Comparison of ENCODE assay signal across 8 mouse cellular contexts in the genomic region with DNA sequence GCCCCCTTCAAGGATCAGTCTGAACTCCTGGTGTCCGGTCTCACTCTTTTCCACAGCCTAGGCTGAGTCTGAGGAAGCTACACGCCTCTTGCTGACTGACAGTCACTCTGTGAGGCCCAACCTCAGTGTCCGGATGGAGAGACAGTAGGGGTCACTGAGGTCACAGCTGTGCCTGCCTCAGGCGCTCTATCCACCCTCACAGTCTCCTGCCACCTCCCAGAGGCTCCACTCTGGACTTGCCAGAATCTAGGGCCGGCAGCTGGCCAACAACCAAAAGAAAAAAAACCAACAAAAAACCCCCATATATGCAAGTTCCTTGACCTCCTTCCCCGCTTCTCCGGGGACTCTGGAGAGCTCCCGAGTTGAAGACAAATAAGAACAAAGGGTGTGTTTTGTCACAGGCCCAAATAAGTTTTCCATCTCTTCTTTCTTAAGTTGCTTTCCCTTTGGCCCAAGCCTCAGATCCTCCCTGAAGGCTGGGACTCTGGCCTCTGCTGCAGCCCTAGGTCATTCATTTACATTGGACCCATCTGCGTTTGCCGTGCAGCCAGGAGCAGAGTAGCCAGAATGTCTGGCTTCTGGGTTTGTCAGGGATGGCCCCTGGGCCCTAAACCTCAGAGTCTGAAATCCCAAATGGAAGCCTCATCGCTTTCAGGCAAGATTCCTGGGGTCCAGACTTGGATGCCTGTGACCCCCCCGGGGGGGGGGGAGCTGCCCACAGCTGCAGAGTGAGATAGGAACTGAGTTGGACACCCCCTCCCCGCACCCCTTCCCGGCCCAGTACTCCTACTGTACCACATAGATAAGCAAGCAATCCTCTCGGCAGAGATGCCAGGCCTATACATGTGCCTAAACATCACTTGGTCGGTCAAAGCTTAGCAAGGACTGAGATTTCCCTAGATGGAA. TPM values are rescaled to one million over a fixed set of nuclear protein-coding genes. Genes with fewer than 3 reads are reported as not detected.
A peak's percentile ranks its signal among the peaks of the same experiment; 100 is the strongest.
DNase-seq lines count a peak whose midpoint lies in the region; ATAC-seq and TF ChIP-seq lines count a peak whose summit lies in the region.

No protein-coding gene starts in this region.

- no peak for ATAC-seq in hindbrain, embryonic 12.5 days (ENCODE audit: low FRiP score)
- ATAC-seq in kidney, embryonic 16.5 days (ENCODE audit: low FRiP score, low TSS enrichment), result 0 out of 2 replicates have a peak, but pooled peaks have one; percentile 27
- ATAC-seq in neural tube, embryonic 13.5 days (ENCODE audit: low read depth), result 0 out of 2 replicates have a peak, but pooled peaks have one; percentile 36
- no peak for ATAC-seq in erythroblast, adult 5-6 weeks (replicated peaks; ENCODE audit: low FRiP score, poor library complexity, severe bottlenecking)

- no peak for TF ChIP-seq POLR2A in heart, adult 2 months (IDR thresholded peaks at IDR 0.05; ENCODE audit: insufficient read depth, low read depth, low read length)

- H3K9ac ChIP-seq in hindbrain, embryonic 12.5 days, result no peak overlapping the region; the same call in 1 of the 2 replicates
- no peak overlapping the region for H3K9ac ChIP-seq in heart, adult 2 months (ENCODE audit: low read depth, low read length)
- no peak overlapping the region for H3K9ac ChIP-seq in kidney, embryonic 16.5 days (replicated peaks; ENCODE audit: low read length)
- no peak overlapping the region for H3K9ac ChIP-seq in neural tube, embryonic 13.5 days

- no peaks in the 10 kb centered on the region for H3K36me3 ChIP-seq in hindbrain, embryonic 10.5 days
- no peaks in the 10 kb centered on the region for H3K36me3 ChIP-seq in hindbrain, embryonic 12.5 days
- no peaks in the 10 kb centered on the region; the same call in 1 of the 2 replicates for H3K36me3 ChIP-seq in heart, adult 2 months (ENCODE audit: control insufficient read depth, insufficient read depth, low read length)
- no peaks in the 10 kb centered on the region for H3K36me3 ChIP-seq in kidney, embryonic 16.5 days (ENCODE audit: insufficient read depth, low read length)
- no peaks in the 10 kb centered on the region for H3K36me3 ChIP-seq in neural tube, embryonic 13.5 days

- no peak overlapping the region for H3K4me3 ChIP-seq in hindbrain, embryonic 10.5 days
- H3K4me3 ChIP-seq in hindbrain, embryonic 12.5 days, result no peak overlapping the region
- H3K4me3 ChIP-seq in heart, adult 2 months, result no peak overlapping the region
- H3K4me3 ChIP-seq in kidney, embryonic 16.5 days (ENCODE audit: low read length), result no peak overlapping the region
- no peak overlapping the region for H3K4me3 ChIP-seq in neural tube, embryonic 13.5 days

- H3K4me1 ChIP-seq in hindbrain, embryonic 10.5 days (replicated peaks), result peaks cover 51% of the 10 kb centered on the region
- H3K4me1 ChIP-seq in hindbrain, embryonic 12.5 days, result peaks cover 26% of the 10 kb centered on the region
- peaks cover 24% of the 10 kb centered on the region for H3K4me1 ChIP-seq in heart, adult 2 months (ENCODE audit: control insufficient read depth, insufficient read depth, low read length)
- peaks cover 34% of the 10 kb centered on the region for H3K4me1 ChIP-seq in kidney, embryonic 16.5 days (ENCODE audit: insufficient read depth, low read length)
- H3K4me1 ChIP-seq in neural tube, embryonic 13.5 days (replicated peaks), result peaks cover 29% of the 10 kb centered on the region

- intact Hi-C loops in heart, adult 2 months (cut with DNase I), result no loop called here

- peaks cover 48% of the 10 kb centered on the region for H3K27me3 ChIP-seq in hindbrain, embryonic 10.5 days (ENCODE audit: insufficient read depth, poor library complexity, severe bottlenecking)
- peaks cover 32% of the 10 kb centered on the region for H3K27me3 ChIP-seq in hindbrain, embryonic 12.5 days
- no peaks in the 10 kb centered on the region; the same call in 1 of the 2 replicates for H3K27me3 ChIP-seq in heart, adult 2 months (ENCODE audit: control insufficient read depth, insufficient read depth, low read length)
- H3K27me3 ChIP-seq in kidney, embryonic 16.5 days (ENCODE audit: insufficient read depth, low read length), result peaks cover 24% of the 10 kb centered on the region
- H3K27me3 ChIP-seq in neural tube, embryonic 13.5 days, result peaks cover 35% of the 10 kb centered on the region

- TF ChIP-seq EP300 in heart, adult 2 months (IDR thresholded peaks at IDR 0.05; ENCODE audit: insufficient read depth, low read depth, low read length), result no peak

- no peaks in the 10 kb centered on the region for H3K9me3 ChIP-seq in hindbrain, embryonic 10.5 days
- no peaks in the 10 kb centered on the region for H3K9me3 ChIP-seq in hindbrain, embryonic 12.5 days (replicated peaks)
- no peaks in the 10 kb centered on the region for H3K9me3 ChIP-seq in kidney, embryonic 16.5 days (ENCODE audit: low read length)
- H3K9me3 ChIP-seq in neural tube, embryonic 13.5 days, result no peaks in the 10 kb centered on the region

- H3K4me2 ChIP-seq in hindbrain, embryonic 12.5 days (replicated peaks), result no peak overlapping the region
- no peak overlapping the region for H3K4me2 ChIP-seq in kidney, embryonic 16.5 days (replicated peaks; ENCODE audit: low read depth, low read length)
- no peak overlapping the region for H3K4me2 ChIP-seq in neural tube, embryonic 13.5 days

- H3K79me2 ChIP-seq in heart, adult 2 months (replicated peaks; ENCODE audit: control insufficient read depth, insufficient read depth, low read length), result no peaks in the 10 kb centered on the region

- no peak for TF ChIP-seq CTCF in heart, adult 2 months (IDR thresholded peaks at IDR 0.05)

- H3K27ac ChIP-seq in hindbrain, embryonic 10.5 days, result peak overlapping the region; percentile 75
- H3K27ac ChIP-seq in hindbrain, embryonic 12.5 days, result no peak overlapping the region
- peak overlapping the region; percentile 21 for H3K27ac ChIP-seq in heart, adult 2 months
- H3K27ac ChIP-seq in kidney, embryonic 16.5 days (ENCODE audit: low read length), result peak overlapping the region; percentile 41
- H3K27ac ChIP-seq in neural tube, embryonic 13.5 days (replicated peaks), result peak overlapping the region; percentile 56

- peak; percentile 72 for DNase-seq in hindbrain, embryonic 10.5 days (ENCODE audit: low spot score)
- DNase-seq in heart, adult 2 months, result peak; percentile 58 to 65
- no peak for DNase-seq in thymus, adult 18-20 months
- DNase-seq in spleen, postnatal 14 days (ENCODE audit: low spot score in 2 of 2), result no peak

- 34% methylated on average over 16 of the region's 16 CpGs for WGBS in hindbrain, embryonic 10.5 days
- WGBS in hindbrain, embryonic 12.5 days, result 37% methylated on average over 16 of the region's 16 CpGs
- WGBS in heart, adult 2 months, result 38% methylated on average over 16 of the region's 16 CpGs
- 44% methylated on average over 16 of the region's 16 CpGs for WGBS in kidney, embryonic 16.5 days
- 45% methylated on average over 16 of the region's 16 CpGs for WGBS in neural tube, embryonic 13.5 days

RNA-seq across cellular contexts. Expression of a gene that starts 10.8 kb away (rescaled TPM):
- polyA plus RNA-seq in hindbrain, embryonic 10.5 days (2016; fragmentation: Nextera tagmentation; extraction: Ambion mirVana), result 0.97 TPM in 1 of 2 replicates, not detected in the other
- polyA plus RNA-seq in hindbrain, embryonic 12.5 days (2016; fragmentation: Nextera tagmentation; extraction: Ambion mirVana), result 0.30 and 0.45 TPM in 2 replicates
- total RNA-seq in heart, adult 2 months (2021), result not detected
- polyA plus RNA-seq in heart, adult 2 months (2012; rRNA removed), result 0.27 TPM in 1 of 2 replicates, not detected in the other
- polyA plus RNA-seq in kidney, embryonic 16.5 days (2015; fragmentation: Nextera tagmentation; extraction: Ambion mirVana), result not detected in 2 replicates
- polyA plus RNA-seq in neural tube, embryonic 13.5 days (2015; fragmentation: Nextera tagmentation; extraction: Ambion mirVana), result 0.36 TPM in 1 of 2 replicates, not detected in the other
- total RNA-seq in erythroblast, adult 5-6 weeks (2015; ENCODE audit: low replicate concordance), result 3.8 and 8.2 TPM in 2 replicates
- 8.9 and 24.8 TPM in 2 replicates for total RNA-seq in erythroblast, adult 5-6 weeks (2017; ENCODE audit: low replicate concordance)

RNA-seq across cellular contexts. Expression of a gene that starts 14.6 kb away (rescaled TPM):
- 1.1 and 1.3 TPM in 2 replicates for polyA plus RNA-seq in hindbrain, embryonic 10.5 days (2016; fragmentation: Nextera tagmentation; extraction: Ambion mirVana)
- polyA plus RNA-seq in hindbrain, embryonic 12.5 days (2016; fragmentation: Nextera tagmentation; extraction: Ambion mirVana), result 3.2 and 3.5 TPM in 2 replicates
- total RNA-seq in heart, adult 2 months (2021), result 1 to 10 TPM; 4.7 to 4.9 TPM
- polyA plus RNA-seq in heart, adult 2 months (2012; rRNA removed), result 3.3 and 4.4 TPM in 2 replicates
- polyA plus RNA-seq in kidney, embryonic 16.5 days (2015; fragmentation: Nextera tagmentation; extraction: Ambion mirVana), result 1.7 and 1.8 TPM in 2 replicates
- 3.5 and 4.6 TPM in 2 replicates for polyA plus RNA-seq in neural tube, embryonic 13.5 days (2015; fragmentation: Nextera tagmentation; extraction: Ambion mirVana)
- total RNA-seq in erythroblast, adult 5-6 weeks (2015; ENCODE audit: low replicate concordance), result 0.63 TPM in 1 of 2 replicates, not detected in the other
- 0.42 and 1.7 TPM in 2 replicates for total RNA-seq in erythroblast, adult 5-6 weeks (2017; ENCODE audit: low replicate concordance)

RNA-seq across cellular contexts. Expression of a gene that starts 19.0 kb away (rescaled TPM):
- 0.27 and 0.39 TPM in 2 replicates for polyA plus RNA-seq in hindbrain, embryonic 10.5 days (2016; fragmentation: Nextera tagmentation; extraction: Ambion mirVana)
- 0.59 and 0.76 TPM in 2 replicates for polyA plus RNA-seq in hindbrain, embryonic 12.5 days (2016; fragmentation: Nextera tagmentation; extraction: Ambion mirVana)
- not detected for total RNA-seq in heart, adult 2 months (2021)
- 0.10 TPM in 1 of 2 replicates, not detected in the other for polyA plus RNA-seq in heart, adult 2 months (2012; rRNA removed)
- not detected in 2 replicates for polyA plus RNA-seq in kidney, embryonic 16.5 days (2015; fragmentation: Nextera tagmentation; extraction: Ambion mirVana)
- 0.07 and 0.29 TPM in 2 replicates for polyA plus RNA-seq in neural tube, embryonic 13.5 days (2015; fragmentation: Nextera tagmentation; extraction: Ambion mirVana)
- total RNA-seq in erythroblast, adult 5-6 weeks (2015; ENCODE audit: low replicate concordance), result not detected in 2 replicates
- total RNA-seq in erythroblast, adult 5-6 weeks (2017; ENCODE audit: low replicate concordance), result not detected in 2 replicates

RNA-seq across cellular contexts. Expression of a gene that starts 24.6 kb away (rescaled TPM):
- 9.2 and 11.3 TPM in 2 replicates for polyA plus RNA-seq in hindbrain, embryonic 10.5 days (2016; fragmentation: Nextera tagmentation; extraction: Ambion mirVana)
- polyA plus RNA-seq in hindbrain, embryonic 12.5 days (2016; fragmentation: Nextera tagmentation; extraction: Ambion mirVana), result 13.9 and 14.9 TPM in 2 replicates
- total RNA-seq in heart, adult 2 months (2021), result 10 to 100 TPM; 34.2 to 39.6 TPM
- 9.1 and 15.2 TPM in 2 replicates for polyA plus RNA-seq in heart, adult 2 months (2012; rRNA removed)
- polyA plus RNA-seq in kidney, embryonic 16.5 days (2015; fragmentation: Nextera tagmentation; extraction: Ambion mirVana), result 8.3 and 14.6 TPM in 2 replicates
- 10.8 and 11.8 TPM in 2 replicates for polyA plus RNA-seq in neural tube, embryonic 13.5 days (2015; fragmentation: Nextera tagmentation; extraction: Ambion mirVana)
- 20.9 and 35.2 TPM in 2 replicates for total RNA-seq in erythroblast, adult 5-6 weeks (2015; ENCODE audit: low replicate concordance)
- total RNA-seq in erythroblast, adult 5-6 weeks (2017; ENCODE audit: low replicate concordance), result 24.5 and 33.2 TPM in 2 replicates

RNA-seq across cellular contexts. Expression of a gene that starts 39.3 kb away (rescaled TPM):
- polyA plus RNA-seq in hindbrain, embryonic 10.5 days (2016; fragmentation: Nextera tagmentation; extraction: Ambion mirVana), result 4.3 and 11.1 TPM in 2 replicates
- polyA plus RNA-seq in hindbrain, embryonic 12.5 days (2016; fragmentation: Nextera tagmentation; extraction: Ambion mirVana), result 16.8 and 17.7 TPM in 2 replicates
- total RNA-seq in heart, adult 2 months (2021), result 10 to 100 TPM; 61.9 to 77.8 TPM
- 70.8 and 71.6 TPM in 2 replicates for polyA plus RNA-seq in heart, adult 2 months (2012; rRNA removed)
- polyA plus RNA-seq in kidney, embryonic 16.5 days (2015; fragmentation: Nextera tagmentation; extraction: Ambion mirVana), result 0.39 and 0.57 TPM in 2 replicates
- 24.2 and 25.3 TPM in 2 replicates for polyA plus RNA-seq in neural tube, embryonic 13.5 days (2015; fragmentation: Nextera tagmentation; extraction: Ambion mirVana)
- not detected in 2 replicates for total RNA-seq in erythroblast, adult 5-6 weeks (2015; ENCODE audit: low replicate concordance)
- total RNA-seq in erythroblast, adult 5-6 weeks (2017; ENCODE audit: low replicate concordance), result not detected in 2 replicates

Comparison
In these comparisons a context has a peak if more than half of its experiments do, and no peak if none do; other contexts are left out.
1. DNase-seq: peak in hindbrain, embryonic 10.5 days (single experiment) and heart, adult 2 months (2 of 2); none in thymus, adult 18-20 months (0 of 2) and spleen, postnatal 14 days (0 of 2).
2. ATAC-seq: peak in kidney, embryonic 16.5 days (single experiment) and neural tube, embryonic 13.5 days (single experiment); none in hindbrain, embryonic 12.5 days (single experiment) and erythroblast, adult 5-6 weeks (single experiment).